Mouse (Mus musculus) MEL (cell line): Measurements from ENCODE around the gene Aak1. TPM values are rescaled to one million over a fixed set of nuclear protein-coding genes. Genes with fewer than 3 reads are reported as not detected.
A peak's percentile ranks its signal among the peaks of the same experiment; 100 is the strongest.

Experiments
- DNase-seq: peaks from one replicate; pipeline ENCODE4 v3.0.0; 2011; ENCODE audit warnings: low read depth, low spot score
- H3K27ac ChIP-seq: 2 replicates; pipeline ENCODE4 v1.5.1; 2012; ENCODE audit warnings: low read depth, mild to moderate bottlenecking, control low read depth, low read length, moderate library complexity; ENCODE audit not compliant: control insufficient read depth
- H3K27me3 ChIP-seq, 2 experiments: fragments of 150-350 bp in 1 of 2; sonication (generic) in 1 of 2; 2 replicates each; pipeline ENCODE4 v1.6.1; 2012; ENCODE audit warnings: low read length in 2 of 2, mild to moderate bottlenecking in 2 of 2, improper control_type of control experiment in 1 of 2, moderate library complexity in 1 of 2; ENCODE audit not compliant: insufficient read depth in 2 of 2, control insufficient read depth in 1 of 2
- H3K36me3 ChIP-seq, 2 experiments: 2 replicates each; pipeline ENCODE4 v1.6.1; 2012 to 2014; ENCODE audit warnings: low read length in 2 of 2, improper control_type of control experiment in 1 of 2, inconsistent platforms in 1 of 2, mild to moderate bottlenecking in 1 of 2; ENCODE audit not compliant: insufficient read depth in 2 of 2, control insufficient read depth in 1 of 2
- H3K4me1 ChIP-seq, 2 experiments: fragments of 150-350 bp in 1 of 2; sonication (generic) in 1 of 2; 2 replicates each; pipeline ENCODE4 v1.6.1; 2012; ENCODE audit warnings: low read length in 2 of 2, improper control_type of control experiment in 1 of 2, mild to moderate bottlenecking in 1 of 2; ENCODE audit not compliant: insufficient read depth in 2 of 2, control insufficient read depth in 1 of 2
- H3K4me3 ChIP-seq, 2 experiments: fragments of 150-350 bp in 1 of 2; sonication (generic) in 1 of 2; 2 replicates each; pipeline ENCODE4 v1.5.1; 2012; ENCODE audit warnings: low read depth in 2 of 2, low read length in 2 of 2, mild to moderate bottlenecking in 2 of 2, moderate library complexity in 2 of 2, control low read depth in 1 of 2, improper control_type of control experiment in 1 of 2; ENCODE audit not compliant: control insufficient read depth in 1 of 2, insufficient read depth in 1 of 2
- H3K79me2 ChIP-seq: 2 replicates; pipeline ENCODE4 v1.6.1; 2012; ENCODE audit warnings: mild to moderate bottlenecking, low read length, moderate library complexity; ENCODE audit not compliant: control insufficient read depth, poor library complexity, insufficient read depth
- H3K9ac ChIP-seq: 2 replicates; pipeline ENCODE4 v1.6.1; 2012; ENCODE audit warnings: low read depth, mild to moderate bottlenecking, control low read depth, low read length, moderate library complexity; ENCODE audit not compliant: control insufficient read depth, poor library complexity, severe bottlenecking
- H3K9me3 ChIP-seq: fragments of 150-350 bp; sonication (generic); replicated peaks from 2 replicates; pipeline ENCODE4 v1.6.1; 2012; ENCODE audit warnings: mild to moderate bottlenecking, low read length, improper control_type of control experiment, moderate library complexity; ENCODE audit not compliant: insufficient read depth
- BHLHE40 ChIP-seq: IDR thresholded peaks from 2 replicates; pipeline ENCODE4 v1.6.1; 2012; ENCODE audit warnings: low read depth, mild to moderate bottlenecking, inconsistent platforms, low read length, improper control_type of control experiment, borderline replicate concordance
- CHD1 ChIP-seq: IDR thresholded peaks from 2 replicates; pipeline ENCODE4 v1.6.1; 2012; ENCODE audit warnings: low read depth, mild to moderate bottlenecking, inconsistent platforms, low read length, improper control_type of control experiment
- CHD2 ChIP-seq: IDR thresholded peaks from 2 replicates; pipeline ENCODE4 v1.6.1; 2011; ENCODE audit warnings: low read length, improper control_type of control experiment
- CTCF ChIP-seq, 3 experiments: IDR thresholded peaks in 2 of 3; conservative IDR thresholded peaks in 1 of 3; 2 replicates each; pipeline ENCODE4 v1.5.1; 2011 to 2012; ENCODE audit warnings: low read length in 3 of 3, low read depth in 2 of 3, mild to moderate bottlenecking in 2 of 3, improper control_type of control experiment in 1 of 3, inconsistent platforms in 1 of 3, mixed read lengths in 1 of 3, moderate library complexity in 1 of 3; ENCODE audit not compliant: control insufficient read depth in 1 of 3, insufficient read depth in 1 of 3, poor library complexity in 1 of 3, severe bottlenecking in 1 of 3
- ELF1 ChIP-seq: IDR thresholded peaks from 2 replicates; pipeline ENCODE4 v1.6.1; 2014; ENCODE audit warnings: low read depth, mild to moderate bottlenecking, inconsistent platforms, low read length, improper control_type of control experiment, moderate library complexity
- EP300 ChIP-seq, 2 experiments: IDR thresholded peaks; 2 replicates each; pipeline ENCODE4 v1.6.1; 2011; ENCODE audit warnings: improper control_type of control experiment in 2 of 2, low read length in 2 of 2, low read depth in 1 of 2, mild to moderate bottlenecking in 1 of 2
- ETS1 ChIP-seq: IDR thresholded peaks from 2 replicates; pipeline ENCODE4 v1.6.1; 2012; ENCODE audit warnings: low read depth, mild to moderate bottlenecking, inconsistent platforms, low read length, improper control_type of control experiment, moderate library complexity
- GABPA ChIP-seq: IDR thresholded peaks from 2 replicates; pipeline ENCODE4 v1.6.1; 2012; ENCODE audit warnings: low read depth, mild to moderate bottlenecking, inconsistent platforms, low read length, improper control_type of control experiment, moderate library complexity
- GATA1 ChIP-seq: IDR thresholded peaks from 2 replicates; pipeline ENCODE4 v1.6.1; 2011; ENCODE audit warnings: low read depth, low read length, improper control_type of control experiment
- HCFC1 ChIP-seq: IDR thresholded peaks from 2 replicates; pipeline ENCODE4 v1.6.1; 2012; ENCODE audit warnings: low read depth, mild to moderate bottlenecking, inconsistent platforms, low read length, improper control_type of control experiment, moderate library complexity
- JUND ChIP-seq: IDR thresholded peaks from 2 replicates; pipeline ENCODE4 v1.6.1; 2011; ENCODE audit warnings: low read depth, mild to moderate bottlenecking, improper control_type of control experiment, low read length
- KAT2A ChIP-seq: conservative IDR thresholded peaks from 2 replicates; pipeline ENCODE4 v1.6.1; 2012; ENCODE audit warnings: low read depth, low read length, improper control_type of control experiment, inconsistent platforms
- MAFK ChIP-seq: IDR thresholded peaks from 2 replicates; pipeline ENCODE4 v1.6.1; 2011; ENCODE audit warnings: low read depth, mild to moderate bottlenecking, low read length, improper control_type of control experiment, borderline replicate concordance
- MAX ChIP-seq: IDR thresholded peaks from 2 replicates; pipeline ENCODE4 v1.6.1; 2011; ENCODE audit warnings: low read length, improper control_type of control experiment
- MAZ ChIP-seq: IDR thresholded peaks from 2 replicates; pipeline ENCODE4 v1.6.1; 2012; ENCODE audit warnings: low read depth, mild to moderate bottlenecking, inconsistent platforms, low read length, improper control_type of control experiment
- MEF2A ChIP-seq: IDR thresholded peaks from 2 replicates; pipeline ENCODE4 v1.6.1; 2014; ENCODE audit warnings: low read depth, mild to moderate bottlenecking, inconsistent platforms, low read length, improper control_type of control experiment; ENCODE audit not compliant: poor library complexity, insufficient replicate concordance, severe bottlenecking; ENCODE audit errors: extremely low read depth
- MXI1 ChIP-seq: IDR thresholded peaks from 2 replicates; pipeline ENCODE4 v1.6.1; 2011; ENCODE audit warnings: mild to moderate bottlenecking, low read depth, low read length, improper control_type of control experiment
- MYB ChIP-seq: IDR thresholded peaks from 2 replicates; pipeline ENCODE4 v1.6.1; 2011; ENCODE audit warnings: mild to moderate bottlenecking, low read depth, low read length, improper control_type of control experiment
- MYC ChIP-seq: IDR thresholded peaks from 2 replicates; pipeline ENCODE4 v1.6.1; 2011; ENCODE audit warnings: low read depth, mild to moderate bottlenecking, low read length, improper control_type of control experiment, moderate library complexity
- NELFE ChIP-seq: IDR thresholded peaks from 2 replicates; pipeline ENCODE4 v1.6.1; 2011; ENCODE audit warnings: low read depth, low read length, improper control_type of control experiment
- NRF1 ChIP-seq: IDR thresholded peaks from 2 replicates; pipeline ENCODE4 v1.6.1; 2014; ENCODE audit warnings: low read depth, mild to moderate bottlenecking, inconsistent platforms, low read length, improper control_type of control experiment, moderate library complexity; ENCODE audit not compliant: poor library complexity, insufficient read depth, severe bottlenecking
- POLR2A ChIP-seq, 2 experiments: IDR thresholded peaks; 2 replicates each; pipeline ENCODE4 v1.6.1; 2011 to 2012; ENCODE audit warnings: low read length in 2 of 2, mild to moderate bottlenecking in 2 of 2, control low read depth in 1 of 2, improper control_type of control experiment in 1 of 2, low read depth in 1 of 2, moderate library complexity in 1 of 2; ENCODE audit not compliant: control insufficient read depth in 1 of 2, insufficient read depth in 1 of 2, poor library complexity in 1 of 2
- POLR2AphosphoS2 ChIP-seq: IDR thresholded peaks from 2 replicates; pipeline ENCODE4 v1.6.1; 2011; ENCODE audit warnings: low read length, improper control_type of control experiment
- POLR2AphosphoS5 ChIP-seq: IDR thresholded peaks from 2 replicates; pipeline ENCODE4 v1.6.1; 2012; ENCODE audit warnings: low read depth, borderline replicate concordance, mild to moderate bottlenecking, inconsistent platforms, low read length, moderate library complexity, mixed read lengths
- RAD21 ChIP-seq: IDR thresholded peaks from 2 replicates; pipeline ENCODE4 v1.6.1; 2011; ENCODE audit warnings: mild to moderate bottlenecking, low read depth, low read length, improper control_type of control experiment
- RCOR1 ChIP-seq: IDR thresholded peaks from 2 replicates; pipeline ENCODE4 v1.6.1; 2012; ENCODE audit warnings: low read depth, mild to moderate bottlenecking, inconsistent platforms, low read length, improper control_type of control experiment
- SIN3A ChIP-seq: IDR thresholded peaks from 2 replicates; pipeline ENCODE4 v1.6.1; 2012; ENCODE audit warnings: low read length, improper control_type of control experiment, inconsistent platforms
- SMC3 ChIP-seq: IDR thresholded peaks from 2 replicates; pipeline ENCODE4 v1.6.1; 2011; ENCODE audit warnings: low read depth, low read length, improper control_type of control experiment
- TAL1 ChIP-seq: IDR thresholded peaks from 2 replicates; pipeline ENCODE4 v1.6.1; 2012; ENCODE audit warnings: mild to moderate bottlenecking, inconsistent platforms, low read length, moderate library complexity, mixed read lengths
- TBP ChIP-seq: IDR thresholded peaks from 2 replicates; pipeline ENCODE4 v1.8.0; 2011; ENCODE audit warnings: low read depth, low read length, improper control_type of control experiment
- TCF12 ChIP-seq: IDR thresholded peaks from 2 replicates; pipeline ENCODE4 v1.6.1; 2014; ENCODE audit warnings: low read depth, mild to moderate bottlenecking, inconsistent platforms, low read length, improper control_type of control experiment, moderate library complexity
- UBTF ChIP-seq: IDR thresholded peaks from 2 replicates; pipeline ENCODE4 v1.6.1; 2012; ENCODE audit warnings: low read depth, mild to moderate bottlenecking, inconsistent platforms, low read length, improper control_type of control experiment, moderate library complexity, borderline replicate concordance; ENCODE audit not compliant: insufficient read depth
- USF1 ChIP-seq: IDR thresholded peaks from 2 replicates; pipeline ENCODE4 v1.6.1; 2014; ENCODE audit warnings: low read depth, mild to moderate bottlenecking, inconsistent platforms, low read length, improper control_type of control experiment, moderate library complexity
- USF2 ChIP-seq, 2 experiments: IDR thresholded peaks; 2 replicates each; pipeline ENCODE4 v1.6.1; 2011 to 2012; ENCODE audit warnings: improper control_type of control experiment in 2 of 2, low read length in 2 of 2, borderline replicate concordance in 1 of 2, inconsistent platforms in 1 of 2, low read depth in 1 of 2, mild to moderate bottlenecking in 1 of 2; ENCODE audit not compliant: insufficient read depth in 1 of 2
- ZC3H11A ChIP-seq: IDR thresholded peaks from 2 replicates; pipeline ENCODE4 v1.6.1; 2012; ENCODE audit warnings: low read depth, mild to moderate bottlenecking, inconsistent platforms, low read length, improper control_type of control experiment
- ZKSCAN1 ChIP-seq: IDR thresholded peaks from 2 replicates; pipeline ENCODE4 v1.6.1; 2012; ENCODE audit warnings: low read depth, mild to moderate bottlenecking, inconsistent platforms, low read length, improper control_type of control experiment, moderate library complexity
- ZMIZ1 ChIP-seq: IDR thresholded peaks from 2 replicates; pipeline ENCODE4 v1.6.1; 2012; ENCODE audit warnings: low read depth, mild to moderate bottlenecking, inconsistent platforms, low read length, improper control_type of control experiment, moderate library complexity
- ZNF384 ChIP-seq: IDR thresholded peaks from 2 replicates; pipeline ENCODE4 v1.6.1; 2012; ENCODE audit warnings: low read depth, mild to moderate bottlenecking, inconsistent platforms, low read length, improper control_type of control experiment
- polyA plus RNA-seq, 2 experiments: library from polyadenylated mRNA; stranded (reverse) in 1 of 2; unstranded in 1 of 2; fragments of >175 nt in 1 of 2; fragments of >200 nt in 1 of 2; gene quantifications; 2 replicates each; pipeline versions ENCODE4 v1.2.1 to v1.2.4; 2012; ENCODE audit warnings: low replicate concordance in 2 of 2, low read depth in 1 of 2; ENCODE audit not compliant: insufficient read length in 2 of 2, insufficient read depth in 1 of 2, missing spikeins in 1 of 2
- total RNA-seq: library from RNA; depleted of rRNA; stranded (reverse); fragments of 300-350 nt; gene quantifications from 2 replicates; pipeline ENCODE4 v1.2.3, GENCODE M21; 2012

The Aak1 gene
- total and polyA plus RNA-seq, 3 experiments, result 6.4 to 353 (median 25.4) TPM

GRCm38 (mm10) chr6:86851561-86851960 is 2.2 kb downstream of the Aak1 start:
- peaks cover 36% of the 10 kb centered on the region for H3K79me2 ChIP-seq
- H3K27me3 ChIP-seq, result no peaks in the 10 kb centered on the region
- DNase-seq, result peak; percentile 52
- H3K9me3 ChIP-seq, result no peaks in the 10 kb centered on the region
- H3K4me3 ChIP-seq, result peak overlapping the region; percentile 10 to 81; a peak in 2 of 4 replicates
- H3K27ac ChIP-seq, result peak overlapping the region; percentile 38
- peaks cover 10 to 25% of the 10 kb centered on the region in 2 experiments for H3K4me1 ChIP-seq
- peak overlapping the region; percentile 13; the same call in 1 of the 2 replicates for H3K9ac ChIP-seq
- H3K36me3 ChIP-seq, result peaks cover 2 to 33% of the 10 kb centered on the region in 2 experiments; a peak in 3 of 4 replicates
- TF ChIP-seq ZMIZ1, result no peak
- no peak for TF ChIP-seq POLR2AphosphoS2
- peak; percentile 58 for TF ChIP-seq BHLHE40
- TF ChIP-seq TAL1, result no peak
- TF ChIP-seq TBP, result no peak
- TF ChIP-seq UBTF, result no peak
- TF ChIP-seq KAT2A, result no peak
- no peak for TF ChIP-seq ELF1
- TF ChIP-seq CHD2, result 0 out of 2 replicates have a peak, but pooled peaks have one; percentile 27
- no peak for TF ChIP-seq CTCF (IDR thresholded peaks at IDR 0.05 in 2 of 3, conservative IDR thresholded peaks at IDR 0.05 in 1 of 3; ENCODE audit: control insufficient read depth in 1 of 3, insufficient read depth in 1 of 3, low read depth in 2 of 3, low read length in 3 of 3, poor library complexity in 1 of 3, severe bottlenecking in 1 of 3)
- no peak for TF ChIP-seq SMC3
- no peak for TF ChIP-seq RCOR1
- TF ChIP-seq GABPA, result no peak
- TF ChIP-seq NRF1, result no peak
- no peak for TF ChIP-seq TCF12
- peak; percentile 83; the same call in 1 of the 2 replicates for TF ChIP-seq MAZ
- peak; percentile 38; the same call in 1 of the 2 replicates for TF ChIP-seq MAX
- TF ChIP-seq ZC3H11A, result no peak
- peak; percentile 85 for TF ChIP-seq USF1
- TF ChIP-seq POLR2AphosphoS5, result no peak
- no peak for TF ChIP-seq MAFK
- TF ChIP-seq CHD1, result no peak
- peak in 1 of 2 experiments; percentile 6; a peak in 1 of 4 replicates for TF ChIP-seq EP300 (IDR thresholded peaks at IDR 0.05; ENCODE audit: low read depth in 1 of 2, low read length in 2 of 2)
- no peak for TF ChIP-seq JUND
- no peak for TF ChIP-seq MEF2A
- no peak for TF ChIP-seq POLR2A (IDR thresholded peaks at IDR 0.05; ENCODE audit: control insufficient read depth in 1 of 2, insufficient read depth in 1 of 2, low read depth in 1 of 2, low read length in 2 of 2, poor library complexity in 1 of 2)
- TF ChIP-seq NELFE, result no peak
- no peak for TF ChIP-seq RAD21
- TF ChIP-seq MXI1, result no peak
- peak in 1 of 2 experiments; percentile 44; a peak in 1 of 4 replicates for TF ChIP-seq USF2 (IDR thresholded peaks at IDR 0.05; ENCODE audit: borderline replicate concordance in 1 of 2, insufficient read depth in 1 of 2, low read depth in 1 of 2, low read length in 2 of 2)
- TF ChIP-seq ZKSCAN1, result no peak
- no peak for TF ChIP-seq GATA1
- TF ChIP-seq ETS1, result peak; percentile 55; the same call in 1 of the 2 replicates
- TF ChIP-seq MYC, result no peak
- TF ChIP-seq MYB, result no peak
- TF ChIP-seq HCFC1, result no peak
- TF ChIP-seq ZNF384, result peak; percentile 83
- TF ChIP-seq SIN3A, result no peak; the same call in none of the 2 replicates
